Mouse (Mus musculus): ENCODE results near the gene Zfp341. TPM values are rescaled to one million over a fixed set of nuclear protein-coding genes. Genes with fewer than 3 reads are reported as not detected.
A peak's percentile ranks its signal among the peaks of the same experiment; 100 is the strongest.

The Zfp341 gene
- polyA plus RNA-seq, 1 experiment from 2014 or later: 1.0 TPM

GRCm38 (mm10) chr2:154586405-154586804, 26.7 kb upstream of the Zfp341 start:
- ATAC-seq (ENCODE audit: insufficient read depth) (no peak), DNase-seq (peak; percentile 69)
- no peaks in the 10 kb centered on the region for H3K27me3 ChIP-seq (ENCODE audit: insufficient read depth, low read length)
- H3K9me3 ChIP-seq (ENCODE audit: low read depth, low read length): no peaks in the 10 kb centered on the region
- H3K9ac ChIP-seq: no peak overlapping the region
- 72% methylated on average over 5 of the region's 5 CpGs for WGBS
- peak; percentile 65 for TF ChIP-seq CTCF (IDR thresholded peaks at IDR 0.05; ENCODE audit: low read depth)
- H3K4me2 ChIP-seq: no peak overlapping the region
- no peak overlapping the region for H3K27ac ChIP-seq (ENCODE audit: low read depth)
- peaks cover 5% of the 10 kb centered on the region; the same call in 1 of the 2 replicates for H3K4me1 ChIP-seq (ENCODE audit: insufficient read depth)
- 0 out of 2 replicates have a peak, but pooled peaks cover 6% of the 10 kb centered on the region for H3K36me3 ChIP-seq (ENCODE audit: insufficient read depth)
- H3K4me3 ChIP-seq (ENCODE audit: low read depth, low read length): no peak overlapping the region

GRCm38 (mm10) chr2:154589051-154589450, 24.0 kb upstream of the Zfp341 start:
- 0 out of 2 replicates have a peak, but pooled peaks cover 6% of the 10 kb centered on the region for H3K36me3 ChIP-seq (ENCODE audit: insufficient read depth)
- WGBS: 77% methylated on average over 4 of the region's 4 CpGs
- H3K27ac ChIP-seq (ENCODE audit: low read depth): no peak overlapping the region
- H3K4me2 ChIP-seq: no peak overlapping the region
- TF ChIP-seq CTCF (IDR thresholded peaks at IDR 0.05; ENCODE audit: low read depth): no peak
- H3K9me3 ChIP-seq (ENCODE audit: low read depth, low read length): no peaks in the 10 kb centered on the region; the same call in 1 of the 2 replicates
- no peak overlapping the region for H3K9ac ChIP-seq
- ATAC-seq (ENCODE audit: insufficient read depth) (no peak), DNase-seq (no peak)
- 0 out of 2 replicates have a peak, but pooled peaks cover 2% of the 10 kb centered on the region for H3K4me1 ChIP-seq (ENCODE audit: insufficient read depth)
- no peak overlapping the region for H3K4me3 ChIP-seq (ENCODE audit: low read depth, low read length)
- no peaks in the 10 kb centered on the region for H3K27me3 ChIP-seq (ENCODE audit: insufficient read depth, low read length)

GRCm38 (mm10) chr2:154591239-154591638, 21.9 kb upstream of the Zfp341 start:
- WGBS: 80% methylated on average over 3 of the region's 3 CpGs
- H3K4me1 ChIP-seq (ENCODE audit: insufficient read depth): no peaks in the 10 kb centered on the region
- DNase-seq (no peak), ATAC-seq (ENCODE audit: insufficient read depth) (no peak)
- H3K9me3 ChIP-seq (ENCODE audit: low read depth, low read length): no peaks in the 10 kb centered on the region; the same call in 1 of the 2 replicates
- H3K36me3 ChIP-seq (ENCODE audit: insufficient read depth): 0 out of 2 replicates have a peak, but pooled peaks cover 6% of the 10 kb centered on the region
- H3K27me3 ChIP-seq (ENCODE audit: insufficient read depth, low read length): no peaks in the 10 kb centered on the region
- H3K4me3 ChIP-seq (ENCODE audit: low read depth, low read length): no peak overlapping the region
- H3K9ac ChIP-seq: no peak overlapping the region
- H3K4me2 ChIP-seq: no peak overlapping the region
- TF ChIP-seq CTCF (IDR thresholded peaks at IDR 0.05; ENCODE audit: low read depth): no peak
- no peak overlapping the region for H3K27ac ChIP-seq (ENCODE audit: low read depth)

GRCm38 (mm10) chr2:154593025-154593424, 20.1 kb upstream of the Zfp341 start:
- H3K9me3 ChIP-seq (ENCODE audit: low read depth, low read length): no peaks in the 10 kb centered on the region; the same call in 1 of the 2 replicates
- DNase-seq (peak; percentile 63), ATAC-seq (ENCODE audit: insufficient read depth) (peak; percentile 11; the same call in 1 of the 2 replicates)
- H3K4me2 ChIP-seq: no peak overlapping the region
- H3K27me3 ChIP-seq (ENCODE audit: insufficient read depth, low read length): no peaks in the 10 kb centered on the region
- H3K4me1 ChIP-seq (ENCODE audit: insufficient read depth): no peaks in the 10 kb centered on the region
- peak; percentile 68 for TF ChIP-seq CTCF (IDR thresholded peaks at IDR 0.05; ENCODE audit: low read depth)
- 61% methylated on average over 3 of the region's 3 CpGs for WGBS
- H3K36me3 ChIP-seq (ENCODE audit: insufficient read depth): no peaks in the 10 kb centered on the region
- no peak overlapping the region for H3K4me3 ChIP-seq (ENCODE audit: low read depth, low read length)
- no peak overlapping the region for H3K9ac ChIP-seq
- no peak overlapping the region for H3K27ac ChIP-seq (ENCODE audit: low read depth)

- Histone ChIP-seq H3K9me3 (ENCODE audit: low read depth, low read length) (no peaks in the 10 kb centered on the region; the same call in 1 of the 2 replicates), H3K27me3 (ENCODE audit: insufficient read depth, low read length) (no peaks in the 10 kb centered on the region), H3K27ac (ENCODE audit: low read depth) (no peak overlapping the region), H3K4me2 (no peak overlapping the region), H3K36me3 (ENCODE audit: insufficient read depth) (no peaks in the 10 kb centered on the region), H3K4me3 (ENCODE audit: low read depth, low read length) (no peak overlapping the region), H3K9ac (no peak overlapping the region), H3K4me1 (ENCODE audit: insufficient read depth) (no peaks in the 10 kb centered on the region)
- DNase-seq: no peak
- no peak for ATAC-seq (ENCODE audit: insufficient read depth)
- no peak for TF ChIP-seq CTCF (IDR thresholded peaks at IDR 0.05; ENCODE audit: low read depth)
- WGBS: 70% methylated on average over 5 of the region's 5 CpGs
Measured at GRCm38 (mm10) chr2:154595775-154596174, 17.3 kb upstream of the Zfp341 start.

GRCm38 (mm10) chr2:154597399-154597798, 15.7 kb upstream of the Zfp341 start:
- no peaks in the 10 kb centered on the region for H3K36me3 ChIP-seq (ENCODE audit: insufficient read depth)
- H3K27me3 ChIP-seq (ENCODE audit: insufficient read depth, low read length): no peaks in the 10 kb centered on the region
- no peak overlapping the region for H3K4me2 ChIP-seq
- H3K4me1 ChIP-seq (ENCODE audit: insufficient read depth): no peaks in the 10 kb centered on the region
- no peak overlapping the region for H3K4me3 ChIP-seq (ENCODE audit: low read depth, low read length)
- ATAC-seq (ENCODE audit: insufficient read depth): no peak
- H3K27ac ChIP-seq (ENCODE audit: low read depth): no peak overlapping the region
- H3K9ac ChIP-seq: no peak overlapping the region
- DNase-seq: no peak
- 83% methylated on average over 3 of the region's 3 CpGs for WGBS
- TF ChIP-seq CTCF (IDR thresholded peaks at IDR 0.05; ENCODE audit: low read depth): no peak
- no peaks in the 10 kb centered on the region; the same call in 1 of the 2 replicates for H3K9me3 ChIP-seq (ENCODE audit: low read depth, low read length)

DNA sequence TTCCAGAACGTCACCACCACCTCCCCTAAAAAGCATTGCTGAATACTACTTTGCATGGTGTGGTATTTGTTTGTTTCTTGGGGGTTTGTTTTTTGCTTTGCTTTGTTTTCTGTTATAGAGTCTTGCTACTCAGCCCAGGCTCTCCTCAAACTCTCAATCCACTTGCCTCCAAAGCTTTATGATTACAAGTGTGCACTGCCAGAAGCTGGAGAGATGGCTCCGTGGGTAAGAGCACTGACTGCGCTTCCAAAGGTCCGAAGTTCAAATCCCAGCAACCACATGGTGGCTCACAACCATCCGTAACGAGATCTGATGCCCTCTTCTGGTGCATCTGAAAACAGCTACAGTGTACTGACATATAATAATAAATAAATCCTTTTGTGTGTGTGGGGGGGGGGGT, 12.5 kb upstream of the Zfp341 start:
- H3K4me1 ChIP-seq (ENCODE audit: insufficient read depth): 0 out of 2 replicates have a peak, but pooled peaks cover 4% of the 10 kb centered on the region
- H3K27ac ChIP-seq (ENCODE audit: low read depth): no peak overlapping the region
- no peak overlapping the region for H3K4me3 ChIP-seq (ENCODE audit: low read depth, low read length)
- no peak overlapping the region for H3K4me2 ChIP-seq
- 53% methylated on average over 6 of the region's 6 CpGs for WGBS
- ATAC-seq (ENCODE audit: insufficient read depth) (no peak), DNase-seq (no peak)
- no peaks in the 10 kb centered on the region for H3K36me3 ChIP-seq (ENCODE audit: insufficient read depth)
- no peaks in the 10 kb centered on the region for H3K9me3 ChIP-seq (ENCODE audit: low read depth, low read length)
- H3K9ac ChIP-seq: no peak overlapping the region
- no peaks in the 10 kb centered on the region for H3K27me3 ChIP-seq (ENCODE audit: insufficient read depth, low read length)
- TF ChIP-seq CTCF (IDR thresholded peaks at IDR 0.05; ENCODE audit: low read depth): no peak
